Mouse (Mus musculus) intestine, embryonic 14.5 days (tissue): ENCODE results near the gene Celf2. TPM values are rescaled to one million over a fixed set of nuclear protein-coding genes. Genes with fewer than 3 reads are reported as not detected.

ENCODE experiments used
- ATAC-seq: fragments of 200-750 bp; cut with Nextera tagmentation; replicated peaks from 2 replicates; pipeline ENCODE4 v1.8.0; 2017; ENCODE audit warnings: low read depth, moderate number of reproducible peaks, moderate TSS enrichment, moderate library complexity; ENCODE audit not compliant: low FRiP score, low TSS enrichment
- DNase-seq: peaks from one replicate; pipeline ENCODE4 v3.0.0-alpha.2; 2018; ENCODE audit warnings: low spot score
- H3K27ac ChIP-seq: fragments of 300-500 bp; sonication (generic); 2 replicates; pipeline ENCODE4 v1.5.1; 2014; ENCODE audit warnings: low read depth, mild to moderate bottlenecking, control low read depth
- H3K27me3 ChIP-seq: fragments of 300-500 bp; sonication (generic); replicated peaks from 2 replicates; pipeline ENCODE4 v1.6.1; 2014; ENCODE audit warnings: low read length, control low read depth; ENCODE audit not compliant: control insufficient read depth, insufficient read depth
- H3K36me3 ChIP-seq: fragments of 300-500 bp; sonication (generic); 2 replicates; pipeline ENCODE4 v1.6.1; 2014; ENCODE audit warnings: low read length, control low read depth; ENCODE audit not compliant: control insufficient read depth, insufficient read depth
- H3K4me1 ChIP-seq: fragments of 300-500 bp; sonication (generic); replicated peaks from 2 replicates; pipeline ENCODE4 v1.6.1; 2014; ENCODE audit warnings: low read length, control low read depth, mixed read lengths; ENCODE audit not compliant: control insufficient read depth, insufficient read depth
- H3K4me2 ChIP-seq: fragments of 300-500 bp; sonication (generic); 2 replicates; pipeline ENCODE4 v1.6.1; 2014; ENCODE audit warnings: low read length
- H3K4me3 ChIP-seq: fragments of 300-500 bp; sonication (generic); 2 replicates; pipeline ENCODE4 v1.5.1; 2014; ENCODE audit warnings: low read depth, low read length, control low read depth, mixed read lengths
- H3K9ac ChIP-seq: fragments of 300-500 bp; sonication (generic); 2 replicates; pipeline ENCODE4 v1.6.1; 2014; ENCODE audit warnings: mild to moderate bottlenecking, low read length
- H3K9me3 ChIP-seq: fragments of 300-500 bp; sonication (generic); 2 replicates; pipeline ENCODE4 v1.6.1; 2016; ENCODE audit warnings: low read length, control low read depth; ENCODE audit not compliant: control insufficient read depth
- WGBS: fragments of 180-500 bp; shearing (Covaris S2); extraction: QIAGEN DNeasy Blood & Tissue Kit; methylation state at CpG from one replicate; pipeline ENCODE4 v1.1.7; 2014; 5-methylcytosine and 5-hydroxymethylcytosine counted together
- polyA plus RNA-seq: library from polyadenylated mRNA; unstranded; fragments of >200 nt; fragmentation: Nextera tagmentation; extraction: Ambion mirVana; gene quantifications from 2 replicates; pipeline ENCODE4 v1.2.1, GENCODE M21; 2014

Gene Celf2
- polyA plus RNA-seq, 1 experiment from 2014 or later, result 53.5 TPM

GRCm38 (mm10) chr2:7249002-7249401 is 260.4 kb downstream of the Celf2 start:
- Histone ChIP-seq H3K27ac (no peak overlapping the region), H3K9ac (no peak overlapping the region), H3K4me3 (no peak overlapping the region), H3K4me2 (no peak overlapping the region), H3K36me3 (no peaks in the 10 kb centered on the region), H3K4me1 (peaks cover 13% of the 10 kb centered on the region), H3K9me3 (no peaks in the 10 kb centered on the region), H3K27me3 (no peaks in the 10 kb centered on the region)
- DNase-seq (no peak), ATAC-seq (no peak)

GRCm38 (mm10) chr2:7245958-7246774 is 263.2 kb downstream of the Celf2 start:
- WGBS, result 20% methylated on average over 4 of the region's 4 CpGs
- DNase-seq (peak; percentile 72), ATAC-seq (peak; percentile 90)
- Histone ChIP-seq H3K27ac (peak overlapping the region; percentile 62), H3K9me3 (no peaks in the 10 kb centered on the region), H3K4me3 (no peak overlapping the region), H3K27me3 (no peaks in the 10 kb centered on the region), H3K4me2 (no peak overlapping the region), H3K4me1 (peaks cover 13% of the 10 kb centered on the region), H3K9ac (no peak overlapping the region), H3K36me3 (no peaks in the 10 kb centered on the region)

- no peak overlapping the region for H3K27ac ChIP-seq
- no peak overlapping the region for H3K4me3 ChIP-seq
- no peak overlapping the region for H3K9ac ChIP-seq
- H3K4me2 ChIP-seq, result no peak overlapping the region
- no peaks in the 10 kb centered on the region for H3K9me3 ChIP-seq
- no peaks in the 10 kb centered on the region for H3K27me3 ChIP-seq
- DNase-seq, result no peak
- ATAC-seq, result no peak
- 68% methylated on average over 1 of the region's 1 CpGs for WGBS
- H3K4me1 ChIP-seq, result peaks cover 11% of the 10 kb centered on the region
- H3K36me3 ChIP-seq, result no peaks in the 10 kb centered on the region
Observed at GRCm38 (mm10) chr2:7242139-7242538, 267.2 kb downstream of the Celf2 start.

GRCm38 (mm10) chr2:7241523-7241941 is 267.8 kb downstream of the Celf2 start:
- no peaks in the 10 kb centered on the region for H3K9me3 ChIP-seq
- H3K27me3 ChIP-seq, result no peaks in the 10 kb centered on the region
- WGBS, result 68% methylated on average over 4 of the region's 4 CpGs
- H3K4me1 ChIP-seq, result peaks cover 6% of the 10 kb centered on the region; the same call in 1 of the 2 replicates
- no peaks in the 10 kb centered on the region for H3K36me3 ChIP-seq
- ATAC-seq (no peak), DNase-seq (no peak)
- H3K27ac ChIP-seq, result no peak overlapping the region
- H3K4me2 ChIP-seq, result no peak overlapping the region
- H3K4me3 ChIP-seq, result no peak overlapping the region
- no peak overlapping the region for H3K9ac ChIP-seq

- Histone ChIP-seq H3K4me2 (no peak overlapping the region), H3K4me1 (no peaks in the 10 kb centered on the region), H3K9me3 (no peaks in the 10 kb centered on the region), H3K4me3 (no peak overlapping the region), H3K27ac (no peak overlapping the region), H3K9ac (no peak overlapping the region), H3K36me3 (no peaks in the 10 kb centered on the region), H3K27me3 (no peaks in the 10 kb centered on the region)
- DNase-seq (no peak), ATAC-seq (no peak)
- 68% methylated on average over 4 of the region's 4 CpGs for WGBS
Observed at GRCm38 (mm10) chr2:7237283-7237682, 272.1 kb downstream of the Celf2 start.

- 86% methylated on average over 3 of the region's 3 CpGs for WGBS
- H3K27me3 ChIP-seq, result no peaks in the 10 kb centered on the region
Observed at GRCm38 (mm10) chr2:7236452-7236851, 272.9 kb downstream of the Celf2 start.

GRCm38 (mm10) chr2:7235059-7235741 is 274.2 kb downstream of the Celf2 start:
- H3K4me3 ChIP-seq, result no peak overlapping the region
- no peak overlapping the region for H3K9ac ChIP-seq
- WGBS, result 90% methylated on average over 4 of the region's 4 CpGs
- H3K27me3 ChIP-seq, result no peaks in the 10 kb centered on the region
- H3K9me3 ChIP-seq, result no peaks in the 10 kb centered on the region
- no peak overlapping the region for H3K4me2 ChIP-seq
- H3K27ac ChIP-seq, result no peak overlapping the region
- ATAC-seq (no peak), DNase-seq (no peak)
- no peaks in the 10 kb centered on the region for H3K4me1 ChIP-seq
- H3K36me3 ChIP-seq, result no peaks in the 10 kb centered on the region

More at GRCm38 (mm10) chr2:7236452-7236851, 272.9 kb downstream of the Celf2 start:
- Histone ChIP-seq H3K4me3 (no peak overlapping the region), H3K4me1 (no peaks in the 10 kb centered on the region), H3K27ac (no peak overlapping the region), H3K9me3 (no peaks in the 10 kb centered on the region), H3K4me2 (no peak overlapping the region), H3K9ac (no peak overlapping the region), H3K36me3 (no peaks in the 10 kb centered on the region)
- DNase-seq, result no peak
- ATAC-seq, result no peak

- H3K9ac ChIP-seq, result no peak overlapping the region
- H3K4me3 ChIP-seq, result no peak overlapping the region
- no peaks in the 10 kb centered on the region for H3K27me3 ChIP-seq
- DNase-seq (no peak), ATAC-seq (no peak)
- 84% methylated on average over 7 of the region's 7 CpGs for WGBS
- no peak overlapping the region for H3K27ac ChIP-seq
- H3K4me1 ChIP-seq, result no peaks in the 10 kb centered on the region
- H3K4me2 ChIP-seq, result no peak overlapping the region
- no peaks in the 10 kb centered on the region for H3K9me3 ChIP-seq
- H3K36me3 ChIP-seq, result no peaks in the 10 kb centered on the region
Observed at GRCm38 (mm10) chr2:7234587-7234986, 274.8 kb downstream of the Celf2 start.
